Mouse (Mus musculus) regulatory T cell (primary cell): Measurements from ENCODE around the gene Mrpl45.
"Not testable (repeated sequence)": the region's sequence is repeated elsewhere in the genome, so short reads cannot be mapped to it uniquely, and the experiment has no call there.

Experiments used
- in situ Hi-C: fragments of 300-600 bp; cut with MboI, MseI; formaldehyde crosslinking; loops from one replicate; pipeline ENCODE4 v1.15.1; 2025; ENCODE audit warnings: high pct_unique_total_duplicates

The Mrpl45 gene

DNA sequence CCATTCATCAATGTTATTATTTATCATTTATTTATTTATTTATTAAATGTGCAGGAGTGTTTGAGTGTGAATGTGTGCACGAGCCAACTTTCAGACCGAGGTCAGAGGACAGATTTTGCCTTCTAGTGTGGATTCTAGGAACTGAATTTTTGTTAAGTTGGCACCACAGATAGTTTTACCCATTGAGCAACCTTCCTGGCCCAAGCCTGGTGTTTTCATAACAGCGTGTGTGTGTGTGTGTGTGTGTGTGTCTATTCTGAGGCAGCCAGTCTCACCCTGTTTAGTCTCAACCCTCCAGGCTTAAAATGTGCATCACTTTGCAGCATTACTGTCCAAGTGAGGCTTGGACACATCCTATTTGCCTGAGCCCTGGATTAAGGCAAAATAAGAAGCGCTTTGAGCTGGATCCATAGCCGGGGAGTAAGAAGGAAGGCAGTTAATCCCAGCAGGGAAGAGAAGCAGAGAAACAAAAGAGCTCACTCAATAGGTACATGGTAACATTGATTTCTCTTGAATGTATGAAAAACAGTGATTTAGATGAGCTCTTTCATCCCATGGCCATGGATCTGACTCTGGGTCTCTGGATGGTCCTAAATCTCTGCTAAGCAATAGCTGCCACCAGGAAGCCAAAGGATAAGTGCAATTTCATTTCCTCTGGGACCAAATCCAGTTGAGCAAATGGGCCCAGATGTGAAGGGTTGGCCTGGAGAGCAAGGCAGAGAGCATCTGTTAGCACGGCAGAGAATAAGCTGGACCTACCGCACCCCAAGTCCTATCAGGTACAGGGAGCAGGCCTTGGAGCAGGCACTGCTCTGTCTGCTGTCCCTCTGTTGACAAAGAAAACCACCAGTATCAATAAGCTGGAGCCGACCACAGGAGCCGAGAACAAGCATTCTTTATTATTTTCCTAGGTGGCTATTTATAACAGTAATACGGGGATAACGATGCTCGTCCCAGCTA, 16.0 kb downstream of the Mrpl45 start:
- in situ Hi-C loops, result no loop called here

GRCm38 (mm10) chr11:97333044-97333443, 17.5 kb downstream of the Mrpl45 start:
- in situ Hi-C loops, result no loop called here

- in situ Hi-C loops, result no loop called here
Observed at GRCm38 (mm10) chr11:97333896-97334295, 18.4 kb downstream of the Mrpl45 start.

- in situ Hi-C loops, result no loop called here
Observed at GRCm38 (mm10) chr11:97334400-97334799, 18.9 kb downstream of the Mrpl45 start.

- in situ Hi-C loops, result no loop called here
Observed at GRCm38 (mm10) chr11:97336238-97336637, 20.7 kb downstream of the Mrpl45 start.

- in situ Hi-C loops, result no loop called here
Observed at GRCm38 (mm10) chr11:97336751-97337345, 21.3 kb downstream of the Mrpl45 start.

GRCm38 (mm10) chr11:97337363-97337762, 21.8 kb downstream of the Mrpl45 start:
- in situ Hi-C loops, result no loop called here

DNA sequence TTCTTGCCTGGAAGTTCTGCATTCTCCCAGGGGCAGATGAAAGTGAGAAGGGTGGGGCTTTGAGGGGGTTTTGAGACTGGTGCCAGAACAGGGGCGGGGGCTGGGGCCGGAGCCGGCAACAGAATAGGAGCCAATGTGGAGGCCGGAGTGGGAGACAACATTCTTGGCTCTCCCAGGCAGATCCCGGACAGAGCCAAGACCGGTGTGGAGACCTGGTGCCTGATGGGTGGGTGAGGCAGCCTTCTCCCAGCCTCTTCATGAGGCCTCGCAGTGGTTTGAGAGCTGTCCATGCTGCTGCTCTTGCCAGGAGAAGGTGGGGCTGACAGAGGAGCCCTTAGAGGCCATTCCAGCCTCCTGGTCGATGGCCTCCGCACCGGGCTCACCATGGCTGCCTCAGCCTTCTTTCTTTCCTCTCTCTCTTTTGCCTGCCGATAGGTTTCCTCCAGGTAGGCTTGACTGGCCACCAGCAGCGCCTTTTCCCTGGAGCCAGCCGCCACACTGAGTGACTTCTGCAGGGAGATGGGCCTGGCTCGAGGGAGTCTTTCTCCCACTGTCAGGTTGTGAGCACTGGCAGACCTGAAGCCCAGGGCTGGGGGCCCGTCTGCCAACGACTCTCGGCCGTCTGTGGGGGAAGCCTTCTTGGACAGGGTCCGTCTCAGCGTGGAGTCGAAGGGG, 22.9 kb downstream of the Mrpl45 start:
- in situ Hi-C loops, result no loop called here

DNA sequence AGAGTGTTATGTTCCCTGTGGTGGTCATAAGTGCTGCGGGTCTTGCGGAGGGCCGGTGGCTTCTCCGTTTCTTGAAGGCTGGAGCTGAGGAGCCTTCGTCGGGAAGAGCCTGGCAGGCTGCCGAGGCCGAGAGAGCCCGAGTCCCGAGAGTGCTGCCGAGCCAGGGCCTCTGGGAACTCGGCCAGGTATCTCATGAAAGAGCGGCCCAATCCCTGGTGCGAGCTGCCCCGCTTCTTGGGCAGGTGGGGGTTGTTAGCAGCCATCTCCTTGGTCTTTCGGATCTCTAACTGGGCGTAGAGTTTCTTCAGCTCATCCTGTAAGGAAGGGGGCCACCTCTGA, 23.4 kb downstream of the Mrpl45 start:
- in situ Hi-C loops, result no loop called here

GRCm38 (mm10) chr11:97343175-97343574, 27.7 kb downstream of the Mrpl45 start:
- in situ Hi-C loops, result no loop called here

DNA sequence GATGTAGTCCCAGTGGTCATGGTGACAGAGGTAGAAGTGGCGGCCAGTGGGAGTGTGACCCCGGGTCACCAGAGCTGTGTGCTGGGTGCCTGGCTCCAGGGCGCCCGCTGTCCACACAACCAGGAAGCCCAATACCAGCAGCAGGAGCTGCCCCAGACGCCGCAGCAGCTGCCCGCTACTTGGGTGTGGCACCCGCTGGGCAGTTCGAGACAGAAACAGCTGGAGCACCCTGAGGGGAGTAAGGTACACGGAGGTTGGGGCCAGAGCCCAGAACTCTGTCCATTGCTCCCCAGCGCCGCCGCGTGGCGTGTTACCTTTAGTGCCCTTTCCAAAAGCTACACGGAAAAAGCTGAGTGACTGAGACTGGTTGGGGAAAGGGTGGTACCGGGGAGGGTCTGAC, 28.1 kb downstream of the Mrpl45 start:
- in situ Hi-C loops, result no loop called here

GRCm38 (mm10) chr11:97345446-97345845, 29.9 kb downstream of the Mrpl45 start:
- in situ Hi-C loops, result no loop called here

DNA sequence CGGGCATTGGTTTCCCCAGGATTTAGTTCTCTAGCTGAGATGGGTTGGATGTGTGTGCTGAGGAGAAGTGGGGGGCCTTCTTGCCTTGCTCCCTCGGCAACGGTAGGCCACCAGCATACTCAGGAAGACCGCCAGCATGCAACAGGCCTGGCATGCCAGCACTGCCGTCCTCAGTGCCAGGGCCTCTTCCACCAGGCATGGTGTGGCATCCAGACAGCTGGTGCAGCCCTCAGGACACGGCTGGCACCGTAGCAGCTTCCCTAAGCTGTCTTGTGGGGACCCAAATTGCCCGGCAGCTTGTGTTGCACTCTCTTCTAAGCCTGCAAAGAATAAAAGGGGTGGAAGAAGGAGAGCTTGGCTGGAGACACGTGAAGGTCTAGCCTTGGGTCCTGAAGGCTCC, 30.9 kb downstream of the Mrpl45 start:
- in situ Hi-C loops, result no loop called here

DNA sequence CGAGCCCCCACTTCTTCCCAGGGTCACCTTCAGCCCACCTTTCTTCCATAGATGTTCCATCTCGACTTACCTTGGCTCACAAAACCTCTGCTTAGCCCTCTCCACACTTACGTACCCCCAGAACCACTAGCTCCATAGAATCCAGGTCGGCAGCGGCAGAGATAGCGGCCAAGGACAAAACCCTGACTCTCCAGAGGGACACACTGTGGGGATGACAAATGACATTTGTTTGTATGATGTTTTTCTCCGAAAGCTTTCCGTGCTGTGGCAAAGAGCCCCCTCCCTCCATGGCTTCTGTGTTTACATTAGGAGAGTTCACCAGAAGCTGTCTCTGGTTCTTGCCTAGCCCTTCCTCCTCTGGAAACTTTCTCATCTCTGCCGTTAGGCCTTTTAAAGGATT, 31.8 kb downstream of the Mrpl45 start:
- in situ Hi-C loops, result no loop called here

DNA sequence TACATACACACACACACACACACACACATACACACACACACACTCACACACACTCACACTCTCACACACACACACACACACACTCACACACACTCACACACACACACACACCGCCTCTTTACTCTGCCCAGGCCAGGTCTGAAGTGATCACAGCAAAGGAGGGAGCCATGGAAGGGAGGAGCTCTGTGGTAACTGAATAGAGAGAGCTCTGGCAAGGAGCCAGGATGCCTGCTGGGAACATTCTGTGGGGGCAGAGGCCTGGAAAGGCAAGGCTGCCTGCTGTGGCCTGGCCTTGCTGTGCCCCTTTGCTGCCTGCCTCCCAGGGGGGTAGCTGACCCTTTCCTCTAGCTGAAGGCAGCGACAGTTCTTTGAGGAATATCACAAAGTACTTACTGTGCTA, 34.5 kb downstream of the Mrpl45 start:
- in situ Hi-C loops, result loop anchor here (5.0 kb wide), 1 partner anchor 47 kb away; no protein-coding TSS in a partner anchor

- in situ Hi-C loops, result loop anchor here (5.0 kb wide), 1 partner anchor 45 kb away; no protein-coding TSS in a partner anchor
Observed at GRCm38 (mm10) chr11:97352027-97352684, 36.6 kb downstream of the Mrpl45 start, which contains the start of gene Gpr179. Gpr179 (minus strand) TSS chr11:97352077.

DNA sequence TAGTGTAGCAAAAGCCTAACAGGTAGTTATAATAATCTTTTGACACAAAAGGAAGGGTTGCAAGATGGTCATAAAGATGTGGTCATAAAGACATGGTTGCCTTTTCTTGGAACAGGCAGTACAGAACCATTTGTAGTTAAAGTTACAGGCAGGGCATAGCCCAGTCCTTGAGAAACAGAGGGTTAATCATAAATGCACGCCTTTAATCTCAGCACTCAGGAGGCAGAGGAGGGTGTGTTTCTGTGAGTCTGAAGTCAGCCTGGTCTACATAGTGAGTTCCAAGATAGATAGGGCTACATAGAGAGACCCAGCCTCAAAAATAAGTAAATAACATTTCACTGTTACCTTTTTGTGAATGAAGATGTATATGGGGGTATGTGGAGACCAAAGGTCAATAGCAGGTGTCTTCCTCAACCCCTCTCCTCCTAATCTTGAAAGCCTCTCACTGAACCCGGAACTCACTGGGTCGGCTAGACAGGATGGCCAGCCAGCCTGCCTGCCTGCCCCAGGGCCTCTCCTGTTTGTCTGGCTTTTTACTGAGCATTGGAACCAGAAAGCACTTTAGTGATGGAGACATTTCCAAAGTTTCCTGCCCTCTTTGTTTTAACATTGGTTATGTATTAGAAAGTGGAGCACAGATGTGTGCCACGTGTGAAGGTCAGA, 37.5 kb downstream of the Mrpl45 start:
- in situ Hi-C loops, result loop anchor here (5.0 kb wide), 1 partner anchor 44 kb away; no protein-coding TSS in a partner anchor

DNA sequence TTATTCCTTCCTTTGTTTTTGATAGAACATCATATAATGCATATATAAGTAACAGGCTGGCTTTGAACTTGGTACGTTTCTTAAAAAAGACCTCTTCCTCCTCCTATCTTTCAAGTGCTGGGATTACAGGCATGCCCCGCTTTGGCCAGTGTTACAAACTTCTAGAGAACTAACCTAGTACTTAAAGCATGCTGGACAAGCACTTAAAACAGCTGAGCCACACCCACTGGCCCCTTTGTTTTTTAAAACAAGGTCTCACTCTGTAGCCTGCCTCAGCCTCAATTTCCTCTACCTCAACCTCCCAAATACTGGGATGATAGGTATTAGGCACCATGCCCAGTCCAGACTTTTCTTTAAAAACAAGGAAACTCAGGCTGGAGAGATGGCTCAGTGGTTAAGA, 39.1 kb downstream of the Mrpl45 start:
- in situ Hi-C loops, result loop anchor here (5.0 kb wide), 1 partner anchor 43 kb away; no protein-coding TSS in a partner anchor

- in situ Hi-C loops, result no loop called here
Observed at GRCm38 (mm10) chr11:97355247-97355646, 39.7 kb downstream of the Mrpl45 start.

- in situ Hi-C loops, result not testable (repeated sequence)
Observed at GRCm38 (mm10) chr11:97357663-97358062, 42.1 kb downstream of the Mrpl45 start.
